Mouse (Mus musculus): Measurements from ENCODE around the gene Rftn1. TPM values are rescaled to one million over a fixed set of nuclear protein-coding genes. Genes with fewer than 3 reads are reported as not detected.

Gene Rftn1
- polyA plus RNA-seq, 1 experiment from 2014 or later: 12.8 TPM

GRCm38 (mm10) chr17:50020211-50021001 lies 170.1 kb downstream of the Rftn1 start:
- 45% methylated on average over 16 of the region's 16 CpGs for WGBS
- no peaks in the 10 kb centered on the region for H3K27me3 ChIP-seq (ENCODE audit: control insufficient read depth, insufficient read depth, low read length)
- H3K9me3 ChIP-seq (ENCODE audit: control insufficient read depth, low read length): no peaks in the 10 kb centered on the region
- no peak overlapping the region for H3K4me3 ChIP-seq (replicated peaks; ENCODE audit: low read depth, low read length)
- ATAC-seq (ENCODE audit: low FRiP score, low TSS enrichment) (peak; percentile 74; the same call in 1 of the 2 replicates), DNase-seq (peak; percentile 79)
- peak overlapping the region; percentile 30; the same call in 1 of the 2 replicates for H3K4me2 ChIP-seq (ENCODE audit: low read length)
- H3K9ac ChIP-seq (replicated peaks; ENCODE audit: low read length): peak overlapping the region; percentile 29; the same call in 1 of the 2 replicates
- no peaks in the 10 kb centered on the region for H3K36me3 ChIP-seq (ENCODE audit: control insufficient read depth, insufficient read depth, low read length)
- peak overlapping the region; percentile 81 for H3K27ac ChIP-seq (replicated peaks; ENCODE audit: low read depth, low read length)
- peaks cover 31% of the 10 kb centered on the region for H3K4me1 ChIP-seq (ENCODE audit: control insufficient read depth, insufficient read depth, low read length)

GRCm38 (mm10) chr17:50019819-50020210 lies 170.7 kb downstream of the Rftn1 start:
- DNase-seq (no peak), ATAC-seq (ENCODE audit: low FRiP score, low TSS enrichment) (no peak)
- Histone ChIP-seq H3K9ac (replicated peaks; ENCODE audit: low read length) (no peak overlapping the region), H3K36me3 (ENCODE audit: control insufficient read depth, insufficient read depth, low read length) (no peaks in the 10 kb centered on the region), H3K4me2 (ENCODE audit: low read length) (no peak overlapping the region), H3K4me3 (replicated peaks; ENCODE audit: low read depth, low read length) (no peak overlapping the region), H3K27me3 (ENCODE audit: control insufficient read depth, insufficient read depth, low read length) (no peaks in the 10 kb centered on the region), H3K4me1 (ENCODE audit: control insufficient read depth, insufficient read depth, low read length) (peaks cover 31% of the 10 kb centered on the region), H3K9me3 (ENCODE audit: control insufficient read depth, low read length) (no peaks in the 10 kb centered on the region), H3K27ac (replicated peaks; ENCODE audit: low read depth, low read length) (peak overlapping the region; percentile 55)
- WGBS: 78% methylated on average over 3 of the region's 3 CpGs

GRCm38 (mm10) chr17:50019090-50019489 lies 171.4 kb downstream of the Rftn1 start:
- Histone ChIP-seq H3K36me3 (ENCODE audit: control insufficient read depth, insufficient read depth, low read length) (no peaks in the 10 kb centered on the region), H3K4me3 (replicated peaks; ENCODE audit: low read depth, low read length) (no peak overlapping the region), H3K27ac (replicated peaks; ENCODE audit: low read depth, low read length) (peak overlapping the region; percentile 60), H3K4me1 (ENCODE audit: control insufficient read depth, insufficient read depth, low read length) (peaks cover 31% of the 10 kb centered on the region), H3K4me2 (ENCODE audit: low read length) (no peak overlapping the region), H3K9me3 (ENCODE audit: control insufficient read depth, low read length) (no peaks in the 10 kb centered on the region), H3K27me3 (ENCODE audit: control insufficient read depth, insufficient read depth, low read length) (no peaks in the 10 kb centered on the region), H3K9ac (replicated peaks; ENCODE audit: low read length) (no peak overlapping the region)
- WGBS: 42% methylated on average over 5 of the region's 5 CpGs
- DNase-seq (no peak), ATAC-seq (ENCODE audit: low FRiP score, low TSS enrichment) (no peak)

- Histone ChIP-seq H3K4me1 (ENCODE audit: control insufficient read depth, insufficient read depth, low read length) (peaks cover 9% of the 10 kb centered on the region), H3K4me3 (replicated peaks; ENCODE audit: low read depth, low read length) (no peak overlapping the region), H3K27ac (replicated peaks; ENCODE audit: low read depth, low read length) (no peak overlapping the region), H3K36me3 (ENCODE audit: control insufficient read depth, insufficient read depth, low read length) (no peaks in the 10 kb centered on the region), H3K9me3 (ENCODE audit: control insufficient read depth, low read length) (no peaks in the 10 kb centered on the region), H3K27me3 (ENCODE audit: control insufficient read depth, insufficient read depth, low read length) (no peaks in the 10 kb centered on the region), H3K9ac (replicated peaks; ENCODE audit: low read length) (no peak overlapping the region), H3K4me2 (ENCODE audit: low read length) (no peak overlapping the region)
- ATAC-seq (ENCODE audit: low FRiP score, low TSS enrichment): no peak
- DNase-seq: no peak
- WGBS: 90% methylated on average over 9 of the region's 9 CpGs
Measured at GRCm38 (mm10) chr17:50014708-50015107, 175.8 kb downstream of the Rftn1 start.

- Histone ChIP-seq H3K4me3 (replicated peaks; ENCODE audit: low read depth, low read length) (no peak overlapping the region), H3K27me3 (ENCODE audit: control insufficient read depth, insufficient read depth, low read length) (no peaks in the 10 kb centered on the region), H3K36me3 (ENCODE audit: control insufficient read depth, insufficient read depth, low read length) (no peaks in the 10 kb centered on the region), H3K9ac (replicated peaks; ENCODE audit: low read length) (no peak overlapping the region), H3K4me2 (ENCODE audit: low read length) (no peak overlapping the region), H3K9me3 (ENCODE audit: control insufficient read depth, low read length) (no peaks in the 10 kb centered on the region), H3K27ac (replicated peaks; ENCODE audit: low read depth, low read length) (no peak overlapping the region), H3K4me1 (ENCODE audit: control insufficient read depth, insufficient read depth, low read length) (0 out of 2 replicates have a peak, but pooled peaks cover under 1% of the 10 kb centered on the region)
- DNase-seq (no peak), ATAC-seq (ENCODE audit: low FRiP score, low TSS enrichment) (no peak)
- WGBS: 81% methylated on average over 2 of the region's 2 CpGs
Measured at GRCm38 (mm10) chr17:50013848-50014247, 176.6 kb downstream of the Rftn1 start.

- no peaks in the 10 kb centered on the region for H3K27me3 ChIP-seq (ENCODE audit: control insufficient read depth, insufficient read depth, low read length)
- no peaks in the 10 kb centered on the region for H3K36me3 ChIP-seq (ENCODE audit: control insufficient read depth, insufficient read depth, low read length)
- no peak for ATAC-seq (ENCODE audit: low FRiP score, low TSS enrichment)
- H3K9ac ChIP-seq (replicated peaks; ENCODE audit: low read length): no peak overlapping the region
- no peak overlapping the region for H3K4me3 ChIP-seq (replicated peaks; ENCODE audit: low read depth, low read length)
- peaks cover 26% of the 10 kb centered on the region for H3K4me1 ChIP-seq (ENCODE audit: control insufficient read depth, insufficient read depth, low read length)
- H3K27ac ChIP-seq (replicated peaks; ENCODE audit: low read depth, low read length): no peak overlapping the region
- WGBS: 65% methylated on average over 4 of the region's 4 CpGs
- no peaks in the 10 kb centered on the region for H3K9me3 ChIP-seq (ENCODE audit: control insufficient read depth, low read length)
- no peak for DNase-seq
- no peak overlapping the region for H3K4me2 ChIP-seq (ENCODE audit: low read length)
Measured at GRCm38 (mm10) chr17:50010096-50010495, 180.4 kb downstream of the Rftn1 start.

GRCm38 (mm10) chr17:50006721-50007351 lies 183.6 kb downstream of the Rftn1 start:
- no peaks in the 10 kb centered on the region for H3K27me3 ChIP-seq (ENCODE audit: control insufficient read depth, insufficient read depth, low read length)
- WGBS: under 1% methylated on average over 9 of the region's 9 CpGs
- H3K36me3 ChIP-seq (ENCODE audit: control insufficient read depth, insufficient read depth, low read length): no peaks in the 10 kb centered on the region
- H3K4me1 ChIP-seq (ENCODE audit: control insufficient read depth, insufficient read depth, low read length): peaks cover 31% of the 10 kb centered on the region
- DNase-seq: peak; percentile 86
- no peak overlapping the region for H3K9ac ChIP-seq (replicated peaks; ENCODE audit: low read length)
- H3K9me3 ChIP-seq (ENCODE audit: control insufficient read depth, low read length): no peaks in the 10 kb centered on the region
- peak overlapping the region; percentile 85 for H3K27ac ChIP-seq (replicated peaks; ENCODE audit: low read depth, low read length)
- no peak overlapping the region for H3K4me3 ChIP-seq (replicated peaks; ENCODE audit: low read depth, low read length)
- peak overlapping the region; percentile 36 for H3K4me2 ChIP-seq (ENCODE audit: low read length)
- peak; percentile 87 for ATAC-seq (ENCODE audit: low FRiP score, low TSS enrichment)

- Histone ChIP-seq H3K36me3 (ENCODE audit: control insufficient read depth, insufficient read depth, low read length) (no peaks in the 10 kb centered on the region), H3K4me1 (ENCODE audit: control insufficient read depth, insufficient read depth, low read length) (peaks cover 31% of the 10 kb centered on the region), H3K9me3 (ENCODE audit: control insufficient read depth, low read length) (no peaks in the 10 kb centered on the region), H3K27ac (replicated peaks; ENCODE audit: low read depth, low read length) (peak overlapping the region; percentile 85), H3K27me3 (ENCODE audit: control insufficient read depth, insufficient read depth, low read length) (no peaks in the 10 kb centered on the region), H3K4me3 (replicated peaks; ENCODE audit: low read depth, low read length) (no peak overlapping the region), H3K4me2 (ENCODE audit: low read length) (peak overlapping the region; percentile 36; the same call in 1 of the 2 replicates), H3K9ac (replicated peaks; ENCODE audit: low read length) (no peak overlapping the region)
- ATAC-seq (ENCODE audit: low FRiP score, low TSS enrichment) (peak; percentile 35), DNase-seq (no peak)
- WGBS: 8% methylated on average over 7 of the region's 7 CpGs
Measured at GRCm38 (mm10) chr17:50006338-50006720, 184.1 kb downstream of the Rftn1 start.
